Mouse (Mus musculus) brain, adult 2 months (tissue): ENCODE results near the gene Far1.
A peak's percentile ranks its signal among the peaks of the same experiment; 100 is the strongest.

ENCODE experiments used
- DNase-seq: peaks from one replicate; pipeline ENCODE4 v3.0.0; 2011; ENCODE audit warnings: low read depth, low spot score

Gene Far1

DNA sequence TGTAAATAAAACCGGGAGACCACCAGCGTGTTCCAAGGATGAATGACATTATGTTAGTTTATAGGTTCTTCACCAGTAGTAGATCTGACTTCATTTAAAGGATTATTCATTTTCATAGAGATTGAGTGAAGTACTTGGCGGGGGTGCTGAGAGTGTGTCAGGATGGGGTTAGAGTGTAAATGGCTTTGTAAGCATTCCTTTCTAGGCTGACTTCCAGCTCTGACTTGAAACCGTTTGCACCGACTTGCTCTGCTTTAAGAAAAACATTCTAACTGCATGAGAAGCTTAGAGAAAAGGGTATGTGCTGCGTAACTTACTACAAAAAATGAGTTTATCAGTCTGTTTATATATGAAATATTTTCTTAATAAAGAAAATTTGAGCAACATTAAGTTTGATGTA, 57.5 kb downstream of the Far1 start:
- no peak for DNase-seq

DNA sequence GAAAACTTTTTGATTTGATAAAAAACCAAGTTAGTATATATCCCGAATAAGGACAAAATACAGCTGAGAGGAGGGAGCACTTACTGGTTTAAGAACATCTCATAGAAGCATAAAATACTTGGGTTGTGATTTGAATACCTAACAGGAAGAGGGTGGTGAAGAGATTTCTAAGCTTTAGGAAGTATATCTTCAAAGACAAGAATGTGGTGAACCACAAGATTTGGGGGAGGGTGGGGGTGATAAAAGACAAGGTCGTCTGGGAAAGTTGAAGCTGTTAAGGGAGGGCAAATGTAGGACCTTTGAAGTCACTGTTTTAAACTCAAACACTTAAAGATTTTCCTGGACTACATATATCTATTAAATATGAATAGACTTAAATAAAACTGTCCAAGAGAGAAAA, 59.1 kb downstream of the Far1 start:
- no peak for DNase-seq

DNA sequence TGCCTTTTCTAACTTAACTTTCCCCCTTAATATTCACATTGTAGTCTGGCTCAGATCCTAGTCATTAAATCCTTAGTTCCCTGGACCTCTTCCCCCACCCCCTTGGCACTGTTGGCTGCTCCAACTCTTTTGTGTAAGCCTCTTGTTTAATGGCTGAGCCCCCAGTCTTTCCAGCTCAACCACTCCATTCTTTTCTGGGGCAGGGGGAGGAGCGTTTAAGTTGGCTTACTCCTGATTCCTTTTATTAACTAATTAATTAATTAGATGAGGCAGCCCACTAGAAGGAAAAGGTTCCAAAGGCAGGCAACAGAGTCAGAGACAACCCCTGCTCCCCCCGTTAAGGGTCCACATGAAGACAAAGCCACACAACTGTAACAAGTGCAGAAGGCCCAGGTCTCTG, 68.5 kb downstream of the Far1 start:
- DNase-seq = no peak

DNA sequence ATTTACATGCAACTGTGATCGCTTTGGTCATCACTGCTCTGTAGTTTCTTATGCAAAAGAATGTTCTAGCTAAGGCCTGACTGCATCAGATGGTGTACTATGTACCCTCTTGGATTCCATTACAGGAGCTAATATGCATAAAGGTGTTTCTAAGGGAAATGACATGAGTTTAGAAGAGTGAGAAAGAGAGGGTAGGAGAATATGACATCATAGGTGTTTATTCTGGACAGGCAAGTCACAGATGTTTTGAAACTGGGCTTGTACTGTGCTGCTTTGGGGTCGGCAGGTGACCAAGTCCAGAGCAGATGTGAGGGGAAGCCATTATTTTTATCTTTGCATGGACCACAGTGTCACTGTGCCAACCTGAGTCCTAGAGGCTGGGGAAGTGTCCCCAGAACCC, 75.6 kb downstream of the Far1 start:
- no peak for DNase-seq

DNA sequence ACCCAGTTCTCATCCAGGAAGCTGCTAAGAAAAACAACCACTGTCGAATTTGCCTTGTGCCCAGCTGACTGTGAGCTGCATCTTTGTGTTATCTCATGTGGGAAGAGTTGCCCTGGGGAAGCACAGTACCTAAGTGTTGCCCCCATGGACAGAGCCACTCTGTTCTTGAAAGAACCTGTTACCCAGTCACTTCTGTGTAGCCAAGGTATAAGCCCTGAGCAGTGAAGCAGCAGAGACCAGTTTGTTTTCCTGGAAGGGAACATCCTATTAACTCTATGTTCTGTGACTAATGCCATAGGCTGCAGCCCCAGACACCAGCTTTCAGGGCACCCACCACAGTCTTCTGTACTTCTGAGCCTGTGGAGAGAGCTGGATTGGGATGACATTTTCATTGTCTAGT, 76.7 kb downstream of the Far1 start:
- no peak for DNase-seq

DNA sequence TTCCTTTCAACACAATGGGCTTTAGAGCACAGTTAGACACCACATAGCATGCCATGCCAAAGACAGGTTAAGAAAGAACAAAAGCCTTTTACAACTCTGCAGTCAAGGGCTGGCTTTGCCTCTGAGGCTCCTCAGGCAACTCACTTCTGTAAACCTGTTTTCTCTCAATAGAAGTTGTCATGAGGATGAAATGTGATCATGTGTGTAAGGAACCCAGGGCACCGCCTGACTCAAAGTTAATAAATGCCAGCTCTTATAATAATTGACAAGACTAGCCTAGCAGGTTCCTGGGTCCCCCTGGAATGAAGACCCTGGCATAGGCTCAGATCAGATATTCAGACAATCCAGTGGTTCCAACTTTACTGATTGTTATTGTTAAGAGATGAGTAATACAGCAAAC, 77.5 kb downstream of the Far1 start:
- DNase-seq = no peak

DNA sequence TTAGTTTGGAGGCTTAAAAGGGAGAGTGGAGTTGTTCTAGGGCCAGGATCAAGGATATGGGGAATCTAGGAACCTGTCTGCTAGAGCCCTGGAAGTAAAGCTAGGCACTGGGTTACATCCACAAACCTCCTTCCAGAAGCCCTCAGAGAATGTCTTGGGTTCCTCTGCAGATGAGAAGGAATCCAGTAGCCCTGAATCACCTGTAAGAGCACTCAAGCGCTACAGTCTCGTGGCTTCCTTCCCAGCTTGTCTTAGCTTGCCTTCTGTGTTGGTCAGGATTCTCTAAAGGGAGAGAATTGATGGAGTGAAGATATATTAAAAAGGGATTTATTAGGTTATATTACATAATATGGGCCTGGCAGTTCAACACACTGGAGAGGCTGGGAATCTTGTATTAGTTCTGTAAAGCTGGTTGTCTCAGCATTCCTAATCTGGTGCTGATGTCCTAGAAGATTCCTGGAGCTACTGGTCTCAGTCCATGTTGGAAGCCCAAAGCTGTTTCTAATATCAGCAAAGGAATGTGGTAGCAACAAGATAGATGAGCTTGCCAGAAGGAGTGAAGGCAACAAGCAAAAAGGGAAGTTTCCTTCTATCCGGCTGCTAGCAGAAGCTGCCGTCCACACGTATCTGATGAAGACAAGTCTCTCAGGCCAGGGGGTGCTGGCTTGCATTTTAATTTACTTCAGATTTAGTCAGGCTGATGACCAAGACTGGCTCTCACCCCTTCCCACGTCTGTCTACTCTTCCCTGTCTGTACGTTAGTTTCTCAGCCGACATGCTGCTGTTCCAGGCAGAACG, 78.1 kb downstream of the Far1 start:
- DNase-seq = no peak

DNA sequence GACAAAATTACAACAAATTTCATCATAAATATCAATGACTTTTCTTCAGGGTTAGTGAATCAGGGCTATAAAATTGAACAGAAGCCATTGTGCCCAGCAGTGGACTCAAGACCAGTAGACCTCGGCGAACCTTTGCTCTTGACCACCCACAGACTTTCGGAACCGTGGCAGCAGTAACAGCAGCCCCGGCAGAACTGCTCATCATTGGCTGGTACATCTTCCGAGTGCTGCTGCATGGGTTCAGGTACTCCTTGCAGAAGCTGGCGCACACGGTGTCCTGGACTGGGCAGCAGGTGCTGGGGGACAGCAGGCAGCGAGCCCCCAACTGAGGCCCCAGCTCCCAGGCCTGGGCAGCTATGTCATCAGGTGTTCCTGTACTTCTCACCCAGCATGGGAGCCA, 79.1 kb downstream of the Far1 start:
- no peak for DNase-seq

DNA sequence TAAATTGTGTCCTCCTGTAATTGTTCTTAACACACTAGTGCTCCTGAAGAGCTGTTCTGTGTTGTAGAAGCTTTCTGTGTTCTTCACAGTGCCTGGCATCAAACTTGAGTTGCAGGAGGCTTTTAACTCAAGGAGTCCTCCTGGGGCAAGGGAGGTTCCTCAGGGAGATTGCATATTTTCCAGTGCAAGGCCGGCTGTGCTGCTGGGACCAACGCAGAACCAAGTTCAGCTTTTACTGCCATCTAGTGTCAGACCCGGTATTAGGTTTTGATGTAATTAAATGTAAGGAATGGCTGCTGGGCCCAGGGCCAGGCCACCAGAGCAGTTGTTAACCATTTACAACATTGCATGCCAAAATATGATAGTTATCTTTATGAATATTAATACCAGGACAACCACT, 80.7 kb downstream of the Far1 start:
- DNase-seq = peak; percentile 80

DNA sequence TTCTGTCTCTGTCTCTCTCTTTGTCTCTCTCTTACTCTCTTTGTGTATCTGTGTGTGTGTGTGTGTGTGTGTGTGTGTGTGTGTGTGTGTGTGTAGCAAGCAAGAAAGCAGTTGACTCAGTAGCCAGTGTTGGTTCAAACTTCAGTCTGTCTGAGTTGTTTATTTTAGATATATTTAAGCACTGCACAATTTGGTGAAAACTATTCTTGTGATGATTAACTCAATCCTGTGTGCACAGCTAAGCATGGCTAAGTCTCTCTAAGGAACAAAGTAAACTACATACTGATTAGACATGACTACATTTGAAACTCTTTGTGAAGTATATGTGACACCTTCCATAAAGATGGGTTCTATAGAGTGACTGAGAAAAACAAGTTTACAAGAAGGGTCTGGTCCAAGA, 83.6 kb downstream of the Far1 start:
- no peak for DNase-seq

DNA sequence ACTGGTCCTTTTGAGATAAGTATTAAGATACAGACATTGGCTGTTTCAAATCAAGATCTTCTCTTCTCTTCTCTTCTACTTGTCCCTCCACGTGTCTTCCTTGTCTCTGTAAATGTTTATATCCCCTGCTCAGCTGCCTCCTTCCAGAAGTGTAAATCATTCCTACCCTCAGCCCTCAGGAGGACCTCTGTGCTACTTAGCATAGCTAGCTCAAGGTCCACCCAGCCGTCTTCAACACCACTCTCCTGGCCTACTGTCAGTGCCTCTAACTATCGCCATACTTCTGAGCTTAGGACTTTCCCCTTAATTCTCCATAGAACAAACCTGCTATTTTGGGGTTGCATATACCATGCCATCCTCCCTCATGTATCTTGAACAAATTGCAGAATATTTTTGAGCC, 88.2 kb downstream of the Far1 start:
- no peak for DNase-seq

DNA sequence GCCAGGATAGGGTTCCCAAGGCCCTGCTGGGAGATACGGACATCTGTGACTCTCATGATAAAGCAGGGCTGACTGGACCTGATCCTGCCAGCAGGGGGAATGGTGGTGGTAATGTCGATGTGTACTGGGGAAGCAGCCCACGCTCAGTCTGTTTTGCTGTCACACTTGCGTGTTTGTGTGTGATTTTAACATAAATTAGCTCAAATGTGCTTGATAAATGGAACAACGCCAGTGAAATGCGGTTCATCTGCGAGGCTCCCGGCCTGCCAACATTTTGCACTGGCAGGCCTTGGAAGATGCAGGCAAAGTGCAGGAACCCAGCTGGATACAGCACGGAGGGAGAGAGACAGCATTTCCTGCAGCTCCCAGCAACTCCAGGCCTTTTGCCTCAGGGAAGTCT, 94.3 kb downstream of the Far1 start:
- peak; percentile 92 for DNase-seq

DNA sequence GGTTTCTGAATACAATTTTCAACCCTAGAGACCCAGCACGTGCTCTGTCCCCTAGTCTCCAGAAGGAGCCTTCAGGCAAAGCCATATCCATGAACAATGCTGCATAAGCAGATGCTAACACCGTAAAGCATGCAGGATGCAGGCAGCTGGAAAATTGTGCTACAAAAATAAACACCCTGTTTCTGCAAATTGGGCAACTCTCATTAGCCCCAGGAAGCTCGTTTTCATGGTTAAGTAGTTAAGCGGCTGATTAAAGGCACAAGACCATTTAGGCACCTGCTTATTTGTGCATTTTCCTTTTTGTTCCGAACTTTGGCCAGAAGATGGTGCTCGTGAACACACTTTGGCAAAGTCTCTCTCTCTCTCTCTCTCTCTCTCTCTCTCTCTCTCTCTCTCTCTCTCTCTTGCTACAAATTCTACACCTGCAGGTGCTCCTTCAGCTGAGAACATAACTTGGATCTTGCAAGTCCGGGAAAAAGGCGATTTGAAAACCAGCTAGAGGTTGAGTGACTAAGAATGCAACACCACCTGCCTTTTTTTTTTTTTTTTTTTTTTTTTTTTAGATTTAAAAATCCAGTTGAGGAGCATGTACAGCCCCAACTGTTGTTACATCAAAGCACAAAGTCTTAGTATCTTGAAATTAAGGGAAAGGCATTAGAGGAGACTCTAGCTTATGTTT, 95.5 kb downstream of the Far1 start:
- DNase-seq = peak; percentile 96

DNA sequence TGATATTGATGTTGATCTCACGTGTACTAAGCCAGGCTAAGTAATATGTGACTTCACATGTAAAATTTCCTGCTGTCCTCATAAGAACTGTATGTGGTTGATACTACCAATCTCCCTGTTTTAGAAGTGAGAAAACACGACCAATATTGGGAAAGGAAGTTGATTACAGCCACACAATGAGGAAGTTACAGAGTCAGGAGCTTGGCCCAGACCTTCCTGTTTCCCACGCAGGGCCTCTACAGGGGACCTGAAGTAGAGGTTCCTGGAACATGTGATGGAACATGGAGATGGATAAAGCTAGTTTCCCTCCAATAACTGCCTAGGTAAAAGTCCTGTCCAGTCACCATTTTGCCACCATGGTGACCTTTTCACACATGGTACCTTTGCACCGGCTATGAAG, 99.0 kb downstream of the Far1 start:
- peak; percentile 9 for DNase-seq

DNA sequence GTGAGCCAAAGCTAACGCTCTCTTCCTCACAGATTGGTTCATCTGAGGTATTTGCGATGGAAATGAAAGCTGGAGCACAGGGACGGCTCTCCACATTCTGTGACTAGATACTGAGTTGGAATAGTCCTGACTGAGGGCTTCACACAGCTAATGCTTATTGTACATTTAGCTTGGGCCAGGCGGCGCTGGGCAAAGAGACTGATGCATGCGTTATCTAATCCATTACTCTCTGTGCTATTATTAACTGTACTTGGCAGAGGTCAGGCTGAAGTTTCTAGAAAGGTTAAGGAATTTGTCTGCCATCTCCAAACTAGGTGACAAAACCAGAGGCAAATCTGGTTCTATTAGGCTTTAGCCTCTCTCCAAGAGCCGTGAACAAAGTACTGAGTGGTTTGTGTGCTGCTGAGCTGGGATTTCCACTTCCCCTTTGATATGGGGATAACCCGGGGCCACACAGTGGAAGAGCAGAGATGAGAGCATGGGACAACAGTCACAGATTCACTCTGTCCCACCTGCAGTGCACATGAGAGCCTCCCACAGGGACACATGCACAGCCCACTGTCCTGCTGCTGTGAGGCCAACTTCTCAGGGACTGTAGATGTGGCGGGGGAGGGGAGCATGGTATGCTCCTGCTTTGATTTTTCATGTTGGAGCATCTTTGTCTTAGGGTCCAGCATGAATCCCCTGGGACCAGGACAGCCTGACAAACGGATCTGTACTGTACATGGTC, 100.7 kb downstream of the Far1 start:
- no peak for DNase-seq

DNA sequence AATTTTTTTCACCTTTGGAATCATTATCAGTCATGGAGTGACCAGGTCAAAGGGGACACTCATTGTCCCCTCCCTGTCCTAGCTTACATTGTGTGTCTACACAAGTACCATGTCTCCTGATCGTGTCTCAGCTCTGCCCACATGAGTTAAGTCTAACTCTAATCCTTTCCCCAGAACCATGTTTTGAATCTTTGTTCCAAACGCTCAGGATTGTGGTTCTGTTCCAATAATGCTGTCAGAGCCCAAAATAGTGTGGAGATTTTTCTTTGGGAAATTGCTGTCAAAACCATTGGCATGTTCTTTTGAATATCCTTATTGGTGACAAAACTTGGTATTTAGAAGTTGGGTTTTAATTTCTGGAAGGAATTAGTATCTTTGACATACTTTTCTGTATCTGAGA, 105.5 kb downstream of the Far1 start:
- DNase-seq = peak; percentile 55

DNA sequence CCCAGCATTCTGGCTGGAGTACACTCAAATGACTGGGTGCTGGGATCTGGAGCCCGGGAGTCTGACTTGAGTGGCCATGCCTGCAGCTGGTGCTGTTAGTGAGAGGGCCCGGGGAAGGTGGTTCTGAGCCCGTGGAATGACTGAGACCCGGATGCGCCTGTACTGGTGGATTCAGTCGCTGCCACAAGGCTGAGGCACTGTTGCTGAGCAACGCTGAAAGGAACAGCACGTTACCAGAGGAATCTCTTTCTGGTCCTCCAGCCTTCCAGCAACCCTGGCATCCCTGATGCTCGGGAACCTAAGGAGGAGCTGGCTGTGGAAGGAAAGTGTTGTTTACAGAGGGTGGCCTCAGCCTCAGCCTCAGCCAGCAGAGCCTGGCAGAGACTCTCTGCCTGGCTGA, 106.1 kb downstream of the Far1 start:
- DNase-seq = peak; percentile 76
